Mouse (Mus musculus) erythroblast, embryonic 14.5 days (primary cell): ENCODE data around the gene Ccdc116.

ENCODE experiments used
- GATA1 ChIP-seq: IDR thresholded peaks from 2 replicates; pipeline ENCODE4 v1.6.1; 2012; ENCODE audit warnings: low read length, inconsistent platforms, mixed read lengths
- TAL1 ChIP-seq: IDR thresholded peaks from 3 replicates; pipeline ENCODE4 v1.6.1; 2012; ENCODE audit warnings: low read length, inconsistent platforms, mixed read lengths

DNA sequence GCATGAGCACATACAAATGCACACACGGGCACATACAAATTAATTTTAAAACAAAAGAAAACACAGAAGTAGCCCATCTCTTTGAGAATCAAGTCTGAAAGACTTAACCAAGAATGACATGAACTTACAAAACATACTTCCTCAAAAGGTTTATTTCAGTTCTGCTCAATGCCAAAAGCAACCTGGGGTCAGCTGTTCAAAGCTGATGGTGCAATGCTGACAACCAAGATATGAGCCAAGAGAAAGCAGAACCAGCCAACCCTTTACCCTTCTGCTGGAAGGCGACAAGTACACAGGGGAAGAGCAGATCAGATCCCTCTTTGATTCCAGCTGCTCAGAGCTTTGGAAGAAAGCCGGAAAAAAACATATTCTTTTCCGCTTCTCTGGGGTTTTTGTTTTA, 34.4 kb upstream of the Ccdc116 start:
- TF ChIP-seq GATA1 (no peak), TAL1 (no peak)
